Mouse (Mus musculus) stomach, embryonic 16.5 days (tissue): Measurements from ENCODE around the gene Tbl2. TPM values are rescaled to one million over a fixed set of nuclear protein-coding genes. Genes with fewer than 3 reads are reported as not detected.

Source experiments
- microRNA-seq: library from miRNA; unstranded; fragments of <30 nt; microRNA quantifications from one replicate; pipeline ENCODE4, GENCODE M21; 2016
- polyA plus RNA-seq: library from polyadenylated mRNA; unstranded; fragments of >200 nt; fragmentation: Nextera tagmentation; extraction: Ambion mirVana; gene quantifications from 2 replicates; pipeline ENCODE4 v1.2.1, GENCODE M21; 2015

Gene Tbl2
- polyA plus RNA-seq, 1 experiment from 2014 or later = 26.4 TPM

Small RNA genes within 50 kb of the gene (microRNA-seq; reads per million reads assigned to microRNA genes)
- not detected for gene Gm25315

Other genes with a start within 250 kb of the Tbl2 start
- gene Tmem270, start 242.9 kb upstream of the Tbl2 start, polyA plus RNA-seq = not detected in 2 replicates
- 8.6 and 13.5 TPM in 2 replicates for gene Cldn13, start 234.1 kb upstream of the Tbl2 start, polyA plus RNA-seq
- gene Mettl27, start 217.3 kb upstream of the Tbl2 start, polyA plus RNA-seq = 14.1 and 14.8 TPM in 2 replicates
- gene Cldn4, start 202.7 kb upstream of the Tbl2 start, polyA plus RNA-seq = 73.1 and 90.8 TPM in 2 replicates
- 83.9 and 89.2 TPM in 2 replicates for gene Cldn3, start 163.4 kb upstream of the Tbl2 start, polyA plus RNA-seq
- gene Abhd11, start 140.5 kb upstream of the Tbl2 start, polyA plus RNA-seq = 70.7 and 73.9 TPM in 2 replicates
- 12.5 and 14.0 TPM in 2 replicates for gene Stx1a, start 126.2 kb upstream of the Tbl2 start, polyA plus RNA-seq
- 32.6 and 33.3 TPM in 2 replicates for gene Dnajc30, start 85.5 kb upstream of the Tbl2 start, polyA plus RNA-seq
- 94.8 and 105 TPM in 2 replicates for gene Bud23, start 84.7 kb upstream of the Tbl2 start, polyA plus RNA-seq
- 2.3 and 3.5 TPM in 2 replicates for gene Vps37d, start 71.4 kb upstream of the Tbl2 start, polyA plus RNA-seq
- 3.8 and 4.7 TPM in 2 replicates for gene Mlxipl, start 59.8 kb upstream of the Tbl2 start, polyA plus RNA-seq
- 50.1 and 54.6 TPM in 2 replicates for gene Bcl7b, start 18.6 kb downstream of the Tbl2 start, polyA plus RNA-seq
- gene Baz1b, start 37.6 kb downstream of the Tbl2 start, polyA plus RNA-seq = 24.3 and 28.5 TPM in 2 replicates
- 0.47 and 1.5 TPM in 2 replicates for gene Fzd9, start 101.6 kb downstream of the Tbl2 start, polyA plus RNA-seq
- 0.30 and 0.35 TPM in 2 replicates for gene Fkbp6, start 200.4 kb downstream of the Tbl2 start, polyA plus RNA-seq
- gene Trim50, start 203.6 kb downstream of the Tbl2 start, polyA plus RNA-seq = 1.2 and 1.3 TPM in 2 replicates
- gene Nsun5, start 220.3 kb downstream of the Tbl2 start, polyA plus RNA-seq = 31.5 and 34.6 TPM in 2 replicates
- 7.7 and 8.7 TPM in 2 replicates for gene Pom121, start 244.9 kb downstream of the Tbl2 start, polyA plus RNA-seq